Mouse (Mus musculus): ENCODE measurements at regions not wholly inside any gene's neighbourhood (a gene's known extent, or its start where the extent isn't known, plus 50 kb on each side); places are given as distances from the start of the nearest gene placed in this dataset.

DNA sequence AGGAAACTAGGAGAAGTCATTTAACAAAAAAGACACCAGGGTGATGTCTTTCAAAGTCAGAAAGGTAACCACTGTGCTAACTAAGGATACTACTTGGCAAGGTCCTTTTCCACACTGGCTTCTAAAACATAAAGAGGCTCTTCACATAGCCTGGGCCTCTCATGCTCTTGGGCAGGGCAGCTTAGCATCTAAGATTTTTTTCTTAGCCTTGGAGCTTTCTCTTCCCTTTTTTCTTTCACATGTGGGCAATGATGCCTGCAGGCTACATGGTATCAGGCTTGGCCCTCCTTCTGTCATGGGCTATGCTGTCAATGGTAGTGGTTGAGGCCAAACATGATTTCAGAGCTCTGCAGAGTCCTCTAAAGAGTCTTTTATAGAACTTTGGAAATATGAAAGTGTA lies 60.6 kb downstream of the Serpinb6d start:
- no peak for DNase-seq (ENCODE audit: low spot score in 2 of 2)

DNA sequence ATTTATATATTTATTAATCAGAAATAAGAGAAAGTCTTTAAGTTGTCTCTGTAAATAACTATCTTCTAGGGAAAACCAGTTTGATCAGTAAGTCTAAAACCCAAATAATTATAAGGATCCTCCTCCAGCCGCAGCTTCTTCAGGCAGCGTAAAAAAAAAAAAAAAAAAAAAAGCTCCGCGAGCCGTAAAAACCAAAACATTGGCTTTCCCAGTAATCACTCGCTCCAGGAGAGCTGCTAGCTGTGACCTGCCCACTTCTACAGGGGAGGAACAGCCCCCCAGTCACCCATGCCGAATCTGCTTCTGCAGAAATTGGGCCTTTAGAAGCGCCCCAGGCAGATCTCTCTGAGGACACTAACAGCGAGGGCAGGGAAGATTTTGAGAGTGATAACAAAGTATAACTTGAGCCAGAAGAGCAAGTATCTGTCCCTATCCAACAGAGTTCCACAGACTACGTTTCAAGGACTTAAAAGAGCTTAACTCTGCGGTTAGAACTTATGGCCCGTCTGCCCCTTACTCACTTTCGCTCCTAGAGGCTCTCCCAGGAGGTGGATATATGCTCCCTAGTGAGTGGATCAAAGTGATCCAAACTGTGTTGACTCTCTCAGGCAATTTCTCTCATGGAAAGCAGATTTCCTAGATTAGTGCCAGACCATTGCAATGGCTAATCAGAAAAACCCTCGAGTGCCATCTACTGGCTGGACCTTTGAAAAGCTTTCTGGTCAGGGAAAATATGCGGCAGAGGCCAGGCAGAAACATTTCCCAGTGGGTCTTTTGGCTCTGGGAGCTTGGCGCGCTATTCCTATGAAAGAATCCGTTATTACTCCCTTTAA lies 80.7 kb downstream of the Serpinb6e start:
- peak; percentile 79 to 85 for DNase-seq (ENCODE audit: low spot score in 2 of 2)

DNA sequence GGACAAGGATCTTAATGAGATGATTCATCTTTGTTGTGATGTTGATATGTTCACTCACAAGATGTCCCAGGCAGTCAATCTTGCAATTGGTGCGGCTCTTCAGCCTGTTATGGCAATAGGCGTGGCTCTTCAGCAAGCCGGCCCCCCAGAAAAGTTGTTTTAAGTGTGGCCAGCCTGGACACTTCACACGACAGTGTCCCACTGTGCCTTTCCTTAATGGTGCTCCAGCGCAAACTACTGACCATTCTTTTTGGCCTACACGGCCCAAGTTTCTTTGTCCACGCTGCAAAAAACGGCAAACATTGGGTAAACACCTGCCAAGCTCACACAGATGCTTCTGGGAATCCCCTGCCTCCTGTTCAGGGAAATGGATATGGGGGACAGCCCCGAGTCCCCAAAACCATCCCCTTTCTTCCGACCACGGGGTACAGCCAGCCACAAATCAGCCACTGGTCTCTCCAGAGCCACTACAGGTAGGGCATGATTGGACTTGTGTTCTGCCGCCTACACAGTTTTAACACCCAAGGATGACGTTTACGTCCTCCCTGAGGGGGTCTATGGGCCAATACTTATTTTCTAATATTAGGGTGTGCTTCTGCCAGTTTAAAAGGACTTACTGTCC lies 79.8 kb downstream of the Serpinb6e start:
- DNase-seq (ENCODE audit: low spot score in 2 of 2), result no peak
